Mouse (Mus musculus) right cerebral cortex, adult 18-20 months (tissue): Measurements from ENCODE around the gene Ksr2.
A peak's percentile ranks its signal among the peaks of the same experiment; 100 is the strongest.

ENCODE experiments used
- DNase-seq: peaks from one replicate; pipeline ENCODE4 v3.0.0; 2022; ENCODE audit warnings: mixed read lengths

The Ksr2 gene

GRCm38 (mm10) chr5:117486092-117486491 lies 72.3 kb downstream of the Ksr2 start:
- no peak for DNase-seq

DNA sequence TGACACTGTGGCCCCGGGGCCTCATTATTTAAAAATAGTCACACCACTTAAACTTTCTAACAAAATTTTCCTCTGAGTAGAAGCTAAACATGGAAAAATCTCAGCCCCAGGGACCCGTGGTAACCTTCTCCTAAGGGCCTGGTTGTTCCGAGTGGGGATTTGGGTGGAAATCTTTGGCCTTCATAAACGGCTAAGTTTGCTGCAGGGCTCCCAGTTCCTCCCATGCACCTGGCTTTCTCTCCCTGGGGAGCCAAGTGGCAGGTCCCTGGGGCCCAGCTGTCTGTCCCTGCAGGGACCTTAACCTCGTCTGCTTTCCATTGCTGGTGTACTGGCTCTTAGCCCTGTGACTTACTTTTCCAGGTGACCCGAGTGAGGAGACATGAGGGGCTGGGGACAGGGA lies 74.4 kb downstream of the Ksr2 start:
- no peak for DNase-seq

DNA sequence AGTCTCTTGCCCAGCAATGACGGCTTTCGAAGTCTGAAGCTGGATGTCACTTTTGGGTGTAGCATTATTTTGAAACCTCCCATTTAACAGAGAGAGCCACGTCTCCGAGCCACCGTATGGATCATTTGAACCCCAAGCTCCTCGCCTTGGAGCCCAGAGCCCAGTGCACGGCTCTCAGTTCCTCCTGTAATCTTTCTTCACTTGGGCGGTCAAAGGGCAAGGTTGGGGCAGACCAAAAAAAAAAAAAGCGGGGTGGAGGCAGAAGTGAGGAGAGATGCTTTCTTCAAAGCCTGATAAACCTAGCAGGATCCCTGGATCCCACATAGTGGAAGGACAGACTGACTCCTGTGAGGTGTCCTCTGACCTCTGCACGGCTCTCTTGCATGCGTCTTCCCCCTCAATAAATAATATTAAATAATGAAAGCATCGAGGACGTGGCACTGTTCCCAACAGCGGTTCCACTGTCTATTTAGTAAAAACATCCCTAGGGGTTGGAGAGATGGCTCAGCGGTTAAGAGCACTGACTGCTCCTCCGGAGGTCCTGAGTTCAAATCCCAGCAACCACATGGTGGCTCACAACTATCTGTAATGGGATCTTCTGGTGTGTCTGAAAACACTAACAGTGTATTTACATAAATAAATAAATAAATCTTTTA lies 75.0 kb downstream of the Ksr2 start:
- DNase-seq, result no peak

DNA sequence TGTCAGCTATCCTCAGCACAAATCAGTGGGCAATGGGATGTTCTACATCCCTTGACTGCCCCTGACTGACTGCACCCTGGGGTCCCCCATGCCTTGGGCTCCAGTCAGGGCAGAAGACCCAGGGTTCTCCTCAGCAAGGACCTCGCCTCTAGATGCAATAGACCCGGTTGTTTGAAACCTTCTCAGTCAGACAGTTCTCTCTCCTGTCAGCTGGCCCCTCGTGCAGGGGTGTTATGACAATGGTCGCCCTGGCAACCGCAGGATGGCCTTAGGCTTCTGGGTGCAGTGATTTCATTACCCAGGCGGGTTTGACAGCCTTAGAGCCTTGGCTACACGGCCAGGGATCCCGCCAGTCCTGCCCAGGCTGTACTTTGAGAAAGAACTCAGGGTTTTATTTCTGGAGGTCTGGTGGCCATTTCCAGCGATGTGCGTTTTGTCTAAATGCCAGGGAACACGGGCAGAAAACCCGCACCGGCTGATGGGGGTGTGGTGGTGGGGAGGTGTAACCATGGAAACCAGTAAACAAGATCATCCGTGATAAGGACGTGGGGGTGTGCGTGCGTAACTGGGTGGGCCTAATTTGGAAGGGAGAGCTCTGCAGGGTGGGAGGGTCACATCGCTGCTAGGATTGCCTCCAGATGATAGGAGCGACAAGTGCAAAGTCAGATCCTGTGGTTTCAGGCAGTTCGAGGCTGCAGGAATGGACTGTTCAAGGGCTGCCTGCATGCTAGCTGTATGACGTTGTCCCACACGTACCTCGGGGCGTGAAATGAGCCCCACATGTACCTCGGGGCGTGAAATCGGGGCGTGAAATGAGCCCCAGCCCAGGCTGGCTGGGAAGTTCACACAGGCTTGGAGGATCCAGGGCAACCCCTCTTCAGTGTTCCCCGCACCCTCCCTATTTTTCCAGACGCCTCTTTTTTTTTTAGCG lies 79.4 kb downstream of the Ksr2 start:
- peak; percentile 68 for DNase-seq

DNA sequence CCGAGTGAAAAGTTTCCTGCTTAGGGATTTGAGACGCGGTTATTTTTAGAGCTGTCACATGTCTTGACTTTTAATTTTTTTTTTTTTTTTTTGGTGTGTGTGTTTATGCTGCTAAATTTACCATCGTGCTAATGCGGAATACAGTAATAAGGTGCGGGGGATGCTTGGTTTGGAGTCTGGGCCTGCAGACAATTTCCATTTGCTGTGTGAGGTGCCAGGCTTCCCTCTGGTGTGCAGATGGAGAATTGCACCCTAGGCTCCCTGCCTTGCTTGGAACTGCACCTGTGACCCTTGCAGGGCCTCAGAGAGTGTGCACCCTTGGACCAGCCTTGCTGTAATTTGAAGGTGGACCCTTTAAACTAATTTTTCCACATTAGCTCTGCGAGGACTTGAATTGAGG lies 80.1 kb downstream of the Ksr2 start:
- peak; percentile 76 for DNase-seq

GRCm38 (mm10) chr5:117497084-117497483 lies 83.3 kb downstream of the Ksr2 start:
- DNase-seq, result no peak

GRCm38 (mm10) chr5:117502611-117503010 lies 88.8 kb downstream of the Ksr2 start:
- DNase-seq, result no peak

GRCm38 (mm10) chr5:117504431-117504830 lies 90.6 kb downstream of the Ksr2 start:
- no peak for DNase-seq

- peak; percentile 72 for DNase-seq
Observed at GRCm38 (mm10) chr5:117505204-117505603, 91.4 kb downstream of the Ksr2 start.

DNA sequence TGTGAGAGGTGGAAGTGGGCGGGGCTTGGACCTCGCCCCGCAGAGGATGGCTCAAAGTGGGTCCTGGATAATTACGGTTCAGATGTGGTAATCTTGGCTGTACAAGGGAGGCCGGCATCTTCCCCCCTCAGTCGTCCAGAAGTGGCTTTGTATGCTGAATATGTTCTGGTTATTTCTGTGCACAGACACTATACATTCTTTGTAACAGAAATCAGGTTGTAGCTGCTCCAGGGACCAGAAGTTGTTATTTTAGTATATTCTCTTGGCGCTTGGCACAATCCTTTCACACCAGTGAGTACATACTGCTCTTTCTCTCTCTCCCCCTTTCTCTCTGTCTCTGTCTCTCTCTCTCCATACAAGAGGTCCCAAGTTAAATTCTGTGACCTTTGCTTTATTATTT lies 92.0 kb downstream of the Ksr2 start:
- DNase-seq, result no peak

GRCm38 (mm10) chr5:117506406-117506805 lies 92.6 kb downstream of the Ksr2 start:
- no peak for DNase-seq

DNA sequence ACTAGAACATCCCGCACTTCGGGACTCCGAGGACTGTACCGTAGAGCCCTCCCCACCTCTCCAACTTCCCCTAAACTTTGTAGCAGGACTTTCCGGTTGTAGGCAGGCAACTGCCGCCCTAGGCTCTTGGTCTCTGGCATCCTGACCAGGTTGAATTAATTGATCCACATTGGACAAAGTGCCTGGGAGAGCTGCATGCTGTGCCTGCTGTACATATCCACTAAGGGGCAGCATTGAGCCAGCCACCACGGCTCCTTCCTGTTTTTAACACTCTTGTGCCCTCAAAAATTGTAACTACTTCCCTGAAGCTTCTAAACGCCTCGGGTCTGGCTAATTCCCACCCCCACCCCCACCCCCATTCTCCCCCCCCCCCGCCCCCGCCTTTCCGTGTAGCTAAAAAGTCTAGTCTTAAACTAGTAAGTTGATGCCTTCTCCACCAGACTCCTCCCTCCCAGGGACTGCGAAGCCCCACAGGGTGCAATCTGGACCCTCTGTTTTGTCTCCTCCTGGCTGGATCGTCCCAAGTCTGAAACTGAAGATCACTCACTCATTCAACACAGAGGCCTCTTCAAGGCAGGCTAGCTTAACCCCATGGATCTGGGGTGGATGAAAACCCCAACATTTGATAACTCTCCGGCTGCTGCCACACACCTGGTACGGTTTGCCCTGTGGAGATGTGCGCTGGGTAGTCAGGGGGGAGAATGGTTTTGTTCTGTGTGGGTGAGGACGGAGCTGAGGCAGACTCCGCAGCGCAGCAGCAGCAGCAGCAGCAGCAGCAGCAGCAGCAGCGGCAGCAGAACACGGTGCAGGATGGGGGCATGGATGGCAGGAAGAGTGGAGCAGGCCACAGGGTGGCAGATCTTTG lies 95.9 kb downstream of the Ksr2 start:
- DNase-seq, result no peak

GRCm38 (mm10) chr5:117510864-117511263 lies 97.1 kb downstream of the Ksr2 start:
- DNase-seq, result no peak

DNA sequence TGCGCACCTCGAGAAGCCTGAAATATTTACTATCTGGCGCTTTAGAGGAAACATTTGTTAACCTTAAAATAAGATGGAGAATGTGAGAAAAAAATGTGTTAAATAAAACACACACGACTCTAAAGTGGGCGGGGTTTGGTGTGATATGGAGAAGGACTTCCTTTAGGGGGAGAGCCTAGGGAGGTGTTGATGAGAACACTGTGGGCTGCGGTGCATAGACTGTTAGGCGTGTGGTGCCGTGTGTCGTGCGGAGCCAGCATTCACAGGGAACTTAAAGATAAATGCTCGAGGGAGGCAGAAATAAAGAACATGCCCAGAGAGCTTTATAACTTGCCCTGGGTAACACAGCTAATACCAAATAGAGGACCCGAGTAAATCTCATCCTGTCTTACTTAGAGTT lies 101.6 kb downstream of the Ksr2 start:
- no peak for DNase-seq

DNA sequence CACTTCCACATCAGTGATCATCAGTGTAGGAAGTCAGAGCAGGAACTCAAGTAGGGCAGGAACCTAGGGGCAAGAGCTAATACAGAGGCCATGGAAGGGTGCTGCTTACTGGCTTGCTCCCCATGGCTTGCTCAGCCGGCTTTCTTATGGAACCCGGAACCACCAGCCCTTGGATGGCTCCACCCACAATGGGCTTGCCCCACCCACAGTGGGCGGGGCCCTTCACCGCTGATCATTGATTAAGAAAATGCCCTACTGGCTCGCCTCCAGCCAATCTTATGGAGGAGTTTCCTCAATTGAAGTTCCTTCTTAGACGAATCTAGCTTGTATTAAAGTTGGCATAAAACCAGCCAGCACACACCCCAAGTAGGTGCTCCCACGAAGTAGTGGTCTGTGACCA lies 102.1 kb downstream of the Ksr2 start:
- no peak for DNase-seq

DNA sequence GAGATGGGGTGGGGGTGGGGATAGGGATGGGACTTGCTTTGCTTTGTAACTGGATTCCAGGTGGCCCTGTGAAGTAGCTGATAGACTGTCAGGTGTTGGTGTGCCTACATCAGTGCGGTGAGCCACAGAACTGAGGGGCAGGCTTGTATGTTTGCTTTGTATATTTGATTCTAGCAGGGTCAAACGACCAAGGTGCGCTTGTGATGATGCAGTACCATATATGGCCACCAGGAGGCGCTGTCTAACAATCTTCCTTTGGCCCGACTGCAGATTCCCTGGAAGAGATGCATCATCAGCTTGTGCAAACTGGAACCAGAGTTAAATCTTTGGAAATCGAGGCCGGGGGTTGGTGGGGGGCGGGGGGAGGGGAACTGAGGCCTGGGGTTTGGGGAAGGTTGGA lies 102.8 kb downstream of the Ksr2 start:
- DNase-seq, result peak; percentile 57

DNA sequence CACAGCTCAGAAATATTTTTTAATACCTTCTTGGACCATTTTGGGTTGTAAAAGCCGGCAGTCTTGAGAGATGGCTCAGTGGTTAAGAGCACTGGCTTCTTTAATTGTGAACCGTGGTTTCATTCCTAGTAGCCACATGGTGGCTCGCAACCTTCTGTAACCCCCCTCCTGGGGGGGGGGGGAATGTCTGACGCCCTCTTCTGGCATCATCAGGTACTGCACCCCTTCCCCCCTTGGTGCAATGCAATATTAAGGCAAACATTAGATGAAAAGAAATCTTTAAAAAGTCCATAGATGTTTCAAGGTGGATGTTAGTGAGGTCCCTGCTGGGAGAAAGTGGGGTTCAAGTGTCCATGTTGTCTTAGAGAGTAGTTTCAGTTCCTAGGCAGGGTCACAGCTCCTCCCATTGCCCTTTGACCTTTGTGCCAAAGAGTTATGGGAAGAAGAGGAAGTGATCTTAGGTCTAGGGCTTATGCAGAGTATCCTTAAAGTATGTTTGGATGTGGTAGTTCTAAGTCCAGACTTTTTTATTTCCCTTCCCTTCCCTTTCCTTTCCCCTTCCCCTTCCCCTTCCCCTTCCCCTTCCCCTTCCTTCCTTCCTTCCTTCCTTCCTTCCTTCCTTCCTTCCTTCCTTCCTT lies 106.2 kb downstream of the Ksr2 start:
- no peak for DNase-seq

DNA sequence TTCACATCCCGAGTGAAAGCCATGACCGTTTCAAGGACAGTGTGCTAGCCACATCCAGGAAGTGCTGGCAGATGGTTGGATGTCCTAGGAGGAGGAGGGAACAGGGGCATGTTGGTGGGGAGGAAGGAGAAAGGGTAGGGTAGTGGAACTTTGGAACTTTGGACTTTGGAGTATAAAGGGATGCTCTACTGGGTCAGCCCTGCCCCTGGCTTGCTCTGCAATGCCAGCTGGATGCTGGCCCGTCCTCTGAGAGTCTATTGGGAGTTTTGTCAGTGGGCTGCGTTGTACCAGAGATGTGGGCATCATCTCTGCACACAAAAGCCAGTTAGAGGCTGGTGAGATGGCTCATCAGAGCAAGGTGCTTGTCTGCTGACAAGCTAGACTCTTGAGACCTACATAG lies 107.4 kb downstream of the Ksr2 start:
- DNase-seq, result no peak

GRCm38 (mm10) chr5:117521701-117522100 lies 107.9 kb downstream of the Ksr2 start:
- DNase-seq, result no peak

- no peak for DNase-seq
Observed at GRCm38 (mm10) chr5:117522471-117522870, 108.7 kb downstream of the Ksr2 start.

DNA sequence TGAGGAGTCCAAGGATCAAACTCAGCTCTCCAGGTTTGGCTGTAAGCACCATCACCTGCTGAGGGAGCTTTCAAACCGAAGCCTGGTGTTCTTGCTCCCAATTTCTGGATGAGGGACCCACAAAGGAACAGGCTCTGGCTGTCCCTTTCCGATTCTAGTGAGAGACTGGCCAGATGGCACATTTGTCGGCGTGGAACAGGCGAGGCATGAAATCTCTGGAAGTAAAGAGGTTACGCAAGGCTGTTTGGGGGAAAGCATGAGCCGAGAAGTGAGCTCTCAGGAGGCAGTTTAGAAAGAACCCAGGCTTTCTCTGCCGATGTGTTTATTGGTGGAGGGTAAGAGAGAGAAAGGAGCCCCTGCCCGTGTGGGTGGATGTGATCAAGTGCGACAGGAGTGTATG lies 109.2 kb downstream of the Ksr2 start:
- no peak for DNase-seq

- DNase-seq, result no peak
Observed at GRCm38 (mm10) chr5:117530991-117531390, 117.2 kb downstream of the Ksr2 start.

DNA sequence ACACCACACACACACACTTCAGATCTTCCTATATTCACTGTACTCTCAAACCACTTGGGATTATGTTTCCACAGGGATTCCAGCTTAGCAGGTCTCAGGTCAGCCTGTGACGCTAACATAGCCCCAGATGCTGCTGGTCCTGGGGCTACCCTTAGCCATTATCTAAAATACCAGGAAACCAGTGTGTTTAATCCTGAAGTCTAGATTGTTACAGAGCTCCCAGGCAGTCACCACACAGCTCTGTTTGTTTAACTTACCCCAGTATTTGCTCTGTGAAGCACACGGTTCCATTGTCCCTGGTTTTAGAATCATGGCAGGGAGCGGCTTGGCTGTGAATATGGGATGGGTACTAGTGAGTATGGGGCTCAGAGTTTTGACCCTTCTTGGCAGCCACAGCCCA lies 125.4 kb downstream of the Ksr2 start:
- DNase-seq, result no peak
